Mouse (Mus musculus) olfactory bulb, adult 2 months (tissue): ENCODE data around the gene Birc5. TPM values are rescaled to one million over a fixed set of nuclear protein-coding genes. Genes with fewer than 3 reads are reported as not detected.

Experiments
- H3K27ac ChIP-seq: fragments of 200-500 bp; 2 replicates; pipeline ENCODE4 v1.5.1; 2012; ENCODE audit warnings: low read depth, low read length; ENCODE audit not compliant: insufficient read depth
- H3K4me1 ChIP-seq: fragments of 200-500 bp; 2 replicates; pipeline ENCODE4 v1.6.1; 2012; ENCODE audit warnings: low read length; ENCODE audit not compliant: control insufficient read depth, insufficient read depth
- H3K4me3 ChIP-seq: fragments of 200-500 bp; 2 replicates; pipeline ENCODE4 v1.5.1; 2012; ENCODE audit warnings: mild to moderate bottlenecking, low read depth, low read length, moderate library complexity; ENCODE audit not compliant: insufficient read depth
- CTCF ChIP-seq: fragments of 200-500 bp; IDR thresholded peaks from 2 replicates; pipeline ENCODE4 v1.5.1; 2012; ENCODE audit warnings: low read depth, mild to moderate bottlenecking, low read length, moderate library complexity; ENCODE audit not compliant: insufficient read depth
- POLR2A ChIP-seq: fragments of 200-500 bp; IDR thresholded peaks from 2 replicates; pipeline ENCODE4 v1.6.1; 2012; ENCODE audit warnings: mild to moderate bottlenecking, low read depth, low read length, moderate library complexity; ENCODE audit not compliant: insufficient read depth
- WGBS: fragments of 180-500 bp; shearing (Covaris S2); methylation state at CpG from one replicate; pipeline ENCODE4 v1.1.7; 2018; 5-methylcytosine and 5-hydroxymethylcytosine counted together
- polyA plus RNA-seq: library from polyadenylated mRNA; stranded (reverse); fragments of >200 nt; gene quantifications from 2 replicates; pipeline ENCODE4 v1.2.4, GENCODE M21; 2012; ENCODE audit warnings: low replicate concordance; ENCODE audit not compliant: missing spikeins, insufficient read depth, insufficient read length

The Birc5 gene
- polyA plus RNA-seq, 1 experiment = not detected

DNA sequence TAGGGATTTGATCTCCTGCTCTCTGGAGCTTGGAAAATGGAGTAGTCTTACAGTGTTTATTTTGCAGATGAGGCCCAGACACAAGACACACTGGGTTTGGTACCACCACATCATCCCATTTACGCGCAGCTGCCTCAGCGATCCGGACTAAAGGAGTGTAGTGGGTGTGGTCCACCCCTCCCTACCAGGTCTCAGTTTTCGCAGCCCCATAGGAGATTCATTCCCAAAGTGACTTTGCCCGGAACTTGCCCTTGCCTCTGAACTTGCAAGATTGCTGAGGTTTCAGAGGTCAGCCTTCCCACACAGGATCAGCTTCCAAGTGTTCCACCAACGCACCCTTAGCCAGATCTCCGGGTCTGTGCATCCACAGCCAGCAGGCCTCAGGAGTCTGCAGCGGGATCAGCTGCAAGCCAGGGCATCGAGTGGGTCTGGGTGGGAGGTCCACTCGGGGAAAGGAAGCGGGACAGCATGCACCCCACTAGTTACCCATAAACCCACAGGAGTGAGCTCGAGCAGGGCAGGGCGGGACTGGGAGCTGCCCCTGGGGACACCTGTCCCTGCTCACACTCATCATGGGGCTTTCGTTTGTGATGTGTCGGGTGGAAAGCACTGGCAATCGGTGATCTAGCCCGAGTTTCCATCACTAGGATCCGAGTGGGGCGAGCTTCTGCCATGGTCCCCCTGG lies 39.3 kb downstream of the Birc5 start:
- Histone ChIP-seq H3K4me3 (no peak overlapping the region), H3K4me1 (peaks cover 26% of the 10 kb centered on the region), H3K27ac (no peak overlapping the region)
- WGBS = 59% methylated on average over 20 of the region's 20 CpGs
- no peak for TF ChIP-seq CTCF
- TF ChIP-seq POLR2A = no peak

DNA sequence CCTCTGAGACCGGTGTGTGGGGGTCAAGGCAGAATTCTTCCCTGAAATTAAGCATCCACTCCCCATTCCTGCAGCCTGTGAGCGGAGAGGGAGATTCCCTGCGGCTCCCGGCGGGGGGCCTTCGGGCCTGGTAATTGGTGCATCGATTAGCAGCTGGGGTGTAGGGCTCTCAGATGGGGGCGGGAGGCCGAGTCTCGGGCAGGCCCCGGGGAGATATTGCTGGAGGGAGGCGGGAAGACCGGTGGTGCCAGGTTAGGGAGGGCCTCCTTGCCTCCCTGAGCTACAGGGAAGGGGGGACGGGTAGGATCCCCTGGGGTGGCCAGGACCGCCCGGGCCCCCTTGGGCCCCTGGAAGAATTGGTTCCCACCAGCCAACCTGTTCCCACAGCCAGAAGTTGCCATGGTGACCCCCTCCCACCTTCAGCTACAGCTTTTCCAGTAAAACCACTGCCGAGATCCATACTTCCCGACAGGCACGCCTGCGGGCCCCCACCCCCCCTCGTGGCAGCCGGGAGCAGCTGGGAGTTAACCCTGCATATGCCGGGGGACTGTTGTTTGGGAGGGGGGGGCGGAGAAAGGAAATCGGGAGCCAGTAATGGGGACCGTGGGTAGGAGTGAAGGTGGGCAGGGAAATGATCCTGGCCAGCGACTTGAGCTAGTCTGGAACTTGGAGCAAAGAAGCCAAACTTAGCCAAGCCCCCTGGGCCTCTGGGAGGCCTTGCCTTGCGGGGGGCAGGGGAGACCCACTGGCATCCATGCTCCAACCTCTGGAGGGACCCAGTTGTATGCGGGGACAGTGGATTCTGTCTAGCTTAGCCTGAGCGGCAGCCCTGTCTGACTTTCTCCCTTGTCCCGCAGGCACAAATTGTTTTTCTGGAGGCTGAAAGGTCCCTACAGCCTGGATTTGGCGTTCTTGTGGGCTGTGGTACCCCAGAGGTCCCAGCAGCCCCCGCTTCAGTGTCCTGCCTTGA lies 40.1 kb downstream of the Birc5 start:
- no peak for TF ChIP-seq POLR2A
- TF ChIP-seq CTCF = no peak
- peak overlapping the region; percentile 16 for H3K4me3 ChIP-seq
- peaks cover 26% of the 10 kb centered on the region for H3K4me1 ChIP-seq
- 13% methylated on average over 33 of the region's 33 CpGs for WGBS
- no peak overlapping the region for H3K27ac ChIP-seq

DNA sequence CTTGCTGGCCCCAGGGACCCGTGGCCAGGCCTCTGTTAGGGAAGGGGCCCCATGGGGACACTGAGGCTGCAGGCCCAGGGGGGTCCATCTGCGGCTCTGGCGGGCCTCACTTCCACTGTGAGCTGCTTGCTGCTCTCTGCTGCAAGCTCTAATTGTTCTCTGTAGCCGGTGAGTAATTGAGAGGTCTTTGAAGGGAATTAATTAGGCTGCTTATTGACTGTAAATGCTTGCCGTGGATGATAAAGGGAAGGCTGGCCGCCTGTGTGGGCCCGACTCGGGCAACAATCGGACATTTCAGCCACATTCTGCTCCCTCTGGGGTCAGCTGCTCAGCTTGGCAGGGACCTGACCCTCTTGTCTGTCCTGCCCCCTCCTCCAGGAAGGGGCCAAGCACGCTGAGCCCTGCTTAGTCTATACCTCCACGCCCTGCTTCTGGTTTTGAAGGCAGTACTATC lies 40.9 kb downstream of the Birc5 start:
- Histone ChIP-seq H3K27ac (no peak overlapping the region), H3K4me1 (peaks cover 26% of the 10 kb centered on the region), H3K4me3 (no peak overlapping the region)
- 15% methylated on average over 11 of the region's 11 CpGs for WGBS
- TF ChIP-seq POLR2A = no peak
- TF ChIP-seq CTCF = no peak

DNA sequence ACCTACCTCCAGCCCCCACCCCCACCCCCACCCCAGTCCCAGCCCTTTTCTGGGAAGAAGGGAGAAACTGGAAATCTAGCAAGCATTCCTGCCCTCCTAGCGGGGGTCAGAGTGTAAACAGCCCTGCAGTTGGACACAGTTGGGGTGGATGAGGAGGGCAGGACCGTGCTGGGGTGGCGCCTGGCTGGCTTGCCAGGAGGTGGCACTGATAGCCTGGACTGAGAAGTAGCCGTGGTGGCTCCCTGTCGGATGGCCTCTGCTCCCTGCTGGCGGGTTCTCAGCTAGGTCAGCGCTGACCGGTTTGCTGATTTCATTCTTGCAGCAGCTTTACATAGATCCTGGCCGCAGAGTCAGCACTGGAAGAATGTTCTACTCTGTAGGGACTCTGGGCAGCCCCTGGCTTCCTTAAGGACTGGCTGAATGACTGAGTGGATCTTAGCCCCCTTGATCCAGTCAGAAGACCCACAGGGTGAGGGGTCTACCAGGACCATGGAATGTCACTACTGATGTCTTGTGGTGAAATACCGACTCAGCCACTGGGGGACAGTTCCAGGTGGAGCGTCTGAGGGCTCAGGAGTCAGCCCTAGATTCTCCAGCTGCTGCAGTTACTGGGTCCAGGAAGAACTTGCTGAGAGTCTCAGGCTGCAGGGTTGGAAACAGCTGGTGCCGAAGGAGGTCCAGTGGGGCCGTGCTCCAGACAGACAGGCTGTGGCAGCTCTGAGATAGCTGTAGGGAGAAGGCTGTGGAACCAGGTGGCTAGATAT lies 41.6 kb downstream of the Birc5 start:
- Histone ChIP-seq H3K4me1 (peaks cover 26% of the 10 kb centered on the region), H3K4me3 (no peak overlapping the region), H3K27ac (no peak overlapping the region)
- TF ChIP-seq CTCF (no peak), POLR2A (no peak)
- WGBS = 54% methylated on average over 13 of the region's 13 CpGs

DNA sequence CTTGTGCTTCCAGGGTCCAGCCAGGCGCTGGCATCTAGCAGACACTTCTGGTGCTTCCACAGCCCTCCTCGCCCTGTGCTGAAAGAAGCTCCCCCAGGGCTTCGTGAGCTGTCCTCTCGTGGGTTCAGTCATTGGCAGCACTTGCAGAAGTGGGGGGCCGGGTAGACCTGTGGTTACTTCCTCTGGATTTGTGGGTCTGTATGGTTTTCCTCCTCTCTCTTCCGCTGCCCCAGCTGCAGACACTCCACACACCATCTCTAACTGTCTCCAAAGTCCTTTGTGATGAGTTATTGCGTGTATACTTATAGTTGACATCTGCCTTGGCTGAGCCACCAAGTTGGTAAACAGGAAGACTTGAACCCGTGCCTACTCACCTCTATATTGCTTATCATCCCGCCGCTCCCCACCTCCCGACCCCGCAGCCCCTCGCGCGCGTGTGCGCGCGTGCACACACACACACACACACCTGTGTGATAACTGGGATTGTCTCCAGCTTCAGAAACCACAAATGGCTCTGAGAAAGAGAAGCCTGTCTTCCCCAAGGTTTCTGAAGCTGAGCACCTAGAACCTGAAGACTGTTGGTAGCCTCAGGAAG lies 42.6 kb downstream of the Birc5 start:
- TF ChIP-seq CTCF (no peak), POLR2A (no peak)
- WGBS = 96% methylated on average over 19 of the region's 19 CpGs
- Histone ChIP-seq H3K4me3 (no peak overlapping the region), H3K27ac (no peak overlapping the region), H3K4me1 (peaks cover 28% of the 10 kb centered on the region)

DNA sequence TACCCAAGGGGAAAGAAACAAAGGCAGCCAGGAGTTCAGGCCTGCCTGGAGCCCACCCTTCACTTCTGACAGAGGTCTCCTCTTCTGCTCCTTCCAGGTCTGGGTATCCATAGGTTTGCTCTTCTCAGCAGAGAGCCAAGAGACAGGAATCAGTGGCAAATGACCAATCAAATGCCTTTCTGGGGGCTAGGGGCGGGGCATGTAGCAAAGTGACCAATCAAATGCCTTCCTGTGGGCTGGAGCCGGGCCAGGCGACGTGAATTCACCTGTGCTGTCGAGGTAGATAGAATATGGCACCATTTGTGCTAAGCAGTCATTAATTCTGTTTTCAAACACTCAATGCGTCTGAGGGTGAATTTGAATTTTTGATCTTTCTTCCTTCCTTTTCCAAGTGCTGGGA lies 43.1 kb downstream of the Birc5 start:
- 81% methylated on average over 6 of the region's 6 CpGs for whole genome bisulfite sequencing
- TF ChIP-seq POLR2A (no peak), CTCF (no peak)
- H3K4me1 ChIP-seq = peaks cover 28% of the 10 kb centered on the region
- no peak overlapping the region for H3K4me3 ChIP-seq
- no peak overlapping the region for H3K27ac ChIP-seq

DNA sequence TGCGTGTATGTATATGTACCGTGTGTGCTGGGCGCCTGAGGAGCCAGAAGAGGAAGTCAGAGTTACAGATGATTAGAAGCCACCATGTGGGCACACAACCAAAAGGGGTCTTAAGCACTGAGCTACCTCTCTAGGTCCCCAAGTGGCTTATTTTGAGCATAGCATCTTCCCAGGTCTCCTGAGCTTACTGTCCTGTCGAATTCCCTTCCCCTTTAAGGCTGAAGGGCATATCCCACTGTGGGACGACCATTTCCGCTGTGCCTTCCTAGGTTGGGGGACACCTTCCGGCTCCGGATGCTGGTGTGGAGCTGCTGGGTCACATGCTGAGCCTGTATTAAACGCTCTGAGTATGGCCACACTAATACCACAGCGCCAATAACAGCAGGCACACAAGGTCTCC lies 45.6 kb downstream of the Birc5 start:
- TF ChIP-seq CTCF (no peak), POLR2A (no peak)
- WGBS = 75% methylated on average over 10 of the region's 10 CpGs
- H3K4me3 ChIP-seq = no peak overlapping the region
- no peak overlapping the region for H3K27ac ChIP-seq
- H3K4me1 ChIP-seq = peaks cover 14% of the 10 kb centered on the region

DNA sequence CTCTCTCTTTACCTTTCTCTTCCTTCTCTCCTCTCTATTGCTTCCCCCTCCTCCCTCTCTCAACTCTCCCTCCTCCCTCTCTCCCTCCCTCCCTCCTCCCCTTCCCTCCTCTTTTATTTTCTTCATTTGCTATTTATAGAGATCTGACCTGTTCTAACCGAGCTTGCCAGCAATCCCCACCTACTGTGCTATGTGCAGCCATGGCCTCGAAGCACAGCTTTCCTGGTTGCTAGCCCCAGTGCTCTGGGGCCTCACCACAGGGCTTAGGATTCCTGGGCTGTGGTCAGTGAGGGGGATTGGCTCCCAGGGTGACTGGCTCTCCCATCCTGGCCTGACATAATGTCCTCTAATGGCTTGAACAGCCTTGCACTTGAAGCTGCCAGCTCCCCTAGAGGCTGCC lies 47.5 kb downstream of the Birc5 start:
- Histone ChIP-seq H3K27ac (no peak overlapping the region), H3K4me3 (no peak overlapping the region), H3K4me1 (peaks cover 2% of the 10 kb centered on the region; the same call in 1 of the 2 replicates)
- TF ChIP-seq POLR2A (no peak), CTCF (no peak)
- 38% methylated on average over 2 of the region's 2 CpGs for WGBS

DNA sequence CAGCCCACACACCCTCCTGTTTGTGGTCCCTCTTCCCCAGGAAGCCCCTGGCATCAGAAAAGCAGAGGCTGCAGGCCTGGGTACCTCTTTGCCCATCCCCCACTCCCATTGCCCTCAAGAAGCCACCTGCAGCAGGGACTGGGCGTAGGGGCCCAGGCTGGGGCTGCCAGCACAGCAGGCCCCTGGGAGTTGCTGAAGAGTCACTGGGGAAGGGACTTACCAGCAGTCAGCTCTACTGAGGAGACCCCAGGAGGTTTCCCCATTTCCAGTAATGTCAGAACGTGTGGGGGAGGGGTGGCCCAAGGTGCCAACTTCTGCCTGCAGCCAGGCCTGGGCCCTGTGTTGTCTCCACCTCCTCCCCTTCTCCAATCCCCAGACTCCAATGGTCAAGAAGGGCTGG lies 53.2 kb downstream of the Birc5 start:
- Histone ChIP-seq H3K27ac (no peak overlapping the region), H3K4me1 (no peaks in the 10 kb centered on the region), H3K4me3 (no peak overlapping the region)
- WGBS = 76% methylated on average over 2 of the region's 2 CpGs
- TF ChIP-seq POLR2A (no peak), CTCF (no peak)
